Mouse (Mus musculus): ENCODE measurements around the gene Gnaq.

- TF ChIP-seq POLR2A (IDR thresholded peaks at IDR 0.05; ENCODE audit: low read depth, low read length) (no peak), CTCF (conservative IDR thresholded peaks at IDR 0.05 in 1 of 2, IDR thresholded peaks at IDR 0.05 in 1 of 2; ENCODE audit: low read depth in 2 of 2, low read length in 2 of 2) (no peak), POLR2AphosphoS2 (IDR thresholded peaks at IDR 0.05; ENCODE audit: low read depth, low read length) (no peak), ZC3H11A (IDR thresholded peaks at IDR 0.05; ENCODE audit: low read depth, low read length) (no peak), EP300 (IDR thresholded peaks at IDR 0.05; ENCODE audit: low read length) (no peak), SMC3 (IDR thresholded peaks at IDR 0.05; ENCODE audit: low read depth, low read length) (no peak), ZNF384 (IDR thresholded peaks at IDR 0.05; ENCODE audit: low read depth, low read length) (no peak), RAD21 (IDR thresholded peaks at IDR 0.05; ENCODE audit: low read depth, low read length) (no peak), JUND (conservative IDR thresholded peaks at IDR 0.05; ENCODE audit: low read depth, low read length) (no peak), ELF1 (IDR thresholded peaks at IDR 0.05; ENCODE audit: low read depth, low read length) (no peak), TCF12 (IDR thresholded peaks at IDR 0.05; ENCODE audit: low read depth, low read length) (no peak)
These were observed 252.3 kb downstream of the Gnaq start for GRCm38 (mm10) chr19:16384957-16385356.

Data from CH12.LX (cell line).